Mouse (Mus musculus) thymus, postnatal 25 days (tissue): ENCODE results near the gene Rasa2.
"Not testable (repeated sequence)": the region's sequence is repeated elsewhere in the genome, so short reads cannot be mapped to it uniquely, and the experiment has no call there.

ENCODE experiments used
- DNase-seq: peaks from one replicate; pipeline ENCODE4 v3.0.0; 2022

Rasa2 gene

GRCm38 (mm10) chr9:96523148-96523547 lies 108.3 kb downstream of the Rasa2 start:
- no peak for DNase-seq

GRCm38 (mm10) chr9:96521574-96521973 lies 109.8 kb downstream of the Rasa2 start:
- not testable (repeated sequence) for DNase-seq

GRCm38 (mm10) chr9:96517429-96517828 lies 114.0 kb downstream of the Rasa2 start:
- DNase-seq = peak; percentile 22

GRCm38 (mm10) chr9:96516806-96517205 lies 114.6 kb downstream of the Rasa2 start:
- no peak for DNase-seq

- DNase-seq = no peak
Observed at GRCm38 (mm10) chr9:96515737-96516136, 115.7 kb downstream of the Rasa2 start.

- no peak for DNase-seq
Observed at GRCm38 (mm10) chr9:96514278-96514677, 117.1 kb downstream of the Rasa2 start.

- no peak for DNase-seq
Observed at GRCm38 (mm10) chr9:96506011-96506498, 125.4 kb downstream of the Rasa2 start.

- no peak for DNase-seq
Observed at GRCm38 (mm10) chr9:96505156-96505555, 126.3 kb downstream of the Rasa2 start.

- DNase-seq = no peak
Observed at GRCm38 (mm10) chr9:96504116-96504895, 127.1 kb downstream of the Rasa2 start.

GRCm38 (mm10) chr9:96502856-96503610 lies 128.4 kb downstream of the Rasa2 start:
- DNase-seq = no peak

GRCm38 (mm10) chr9:96501217-96501616 lies 130.2 kb downstream of the Rasa2 start:
- DNase-seq = no peak

- DNase-seq = no peak
Observed at GRCm38 (mm10) chr9:96493212-96493611, 138.2 kb downstream of the Rasa2 start.

GRCm38 (mm10) chr9:96491810-96492209 lies 139.6 kb downstream of the Rasa2 start:
- peak; percentile 60 for DNase-seq
